Mouse (Mus musculus) kidney, adult 2 months (tissue): Measurements from ENCODE around the gene Coro1c.

Experiments used
- CTCF ChIP-seq: fragments of 200-500 bp; conservative IDR thresholded peaks from 2 replicates; pipeline ENCODE4 v1.5.1; 2011; ENCODE audit warnings: low read depth, mild to moderate bottlenecking, control low read depth, low read length, moderate library complexity, mixed read lengths; ENCODE audit not compliant: insufficient read depth, insufficient read length
- POLR2A ChIP-seq: fragments of 200-500 bp; IDR thresholded peaks from one replicate; pipeline ENCODE4 v1.6.1; 2011; ENCODE audit warnings: low read depth, low read length, control low read depth

DNA sequence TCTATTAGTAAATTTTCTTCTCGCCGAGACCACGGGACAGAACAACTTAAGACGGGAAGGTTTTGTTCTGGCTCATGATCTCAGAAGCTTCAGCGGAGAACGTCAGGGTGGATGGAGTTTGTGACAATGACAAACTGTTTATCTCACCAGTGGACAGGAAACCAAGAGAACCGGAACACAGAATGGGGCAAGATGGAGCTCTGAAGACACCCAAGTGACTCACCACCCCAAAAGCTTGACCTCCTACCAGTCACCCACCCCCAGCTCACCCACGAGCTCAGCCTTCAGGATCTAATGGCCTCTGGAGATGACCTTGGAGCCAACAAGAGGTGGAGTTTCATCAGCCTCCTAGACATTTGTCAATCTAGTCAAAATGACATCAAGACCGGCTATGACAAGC is 103.3 kb downstream of the Coro1c start:
- TF ChIP-seq CTCF (no peak), POLR2A (no peak)
